Mouse (Mus musculus): Measurements from ENCODE around the gene Nrxn2.

Nrxn2 gene

DNA sequence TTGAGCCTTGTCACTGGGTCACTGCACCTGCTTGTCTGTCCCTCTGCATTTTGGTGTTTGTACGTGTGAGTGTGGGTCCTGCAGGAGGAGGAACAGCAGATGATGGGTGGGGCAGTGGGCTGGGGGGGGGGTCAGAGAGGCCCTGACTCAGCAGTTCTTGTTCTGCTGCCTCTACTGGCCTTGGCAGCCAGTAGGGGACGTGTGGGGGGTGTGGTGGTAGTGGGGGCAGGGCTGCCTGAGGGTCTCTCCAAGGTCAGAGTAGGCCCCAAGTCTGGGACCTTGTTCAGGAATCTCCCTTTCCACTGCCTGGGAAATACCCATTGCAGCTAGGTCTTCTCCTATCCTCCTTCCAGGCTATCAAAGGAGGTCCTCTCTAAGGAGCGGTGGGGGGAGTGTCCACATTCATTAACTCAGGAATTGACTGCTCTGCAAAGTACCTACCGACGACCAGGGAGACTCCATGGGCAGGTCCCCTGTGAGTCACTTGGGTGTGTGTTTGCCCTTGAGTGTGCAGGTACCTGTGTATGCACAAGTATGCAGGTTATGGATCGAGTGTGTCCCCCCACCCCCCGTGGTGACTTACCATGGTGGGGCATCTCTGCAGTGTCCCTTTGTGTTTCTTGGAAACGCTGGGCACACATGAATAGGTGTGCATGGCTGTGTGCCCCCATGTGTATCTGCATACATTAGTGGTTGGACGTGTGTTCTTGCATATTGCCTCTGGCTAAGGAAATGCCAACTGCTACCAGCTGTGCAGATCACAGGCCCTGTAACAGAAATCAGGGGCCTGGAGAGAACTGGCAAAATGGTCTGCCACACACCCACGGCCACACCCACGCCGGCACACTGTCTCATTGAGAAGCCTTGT lies 1.4 kb upstream of the Nrxn2 start:
- no peak for DNase-seq

DNA sequence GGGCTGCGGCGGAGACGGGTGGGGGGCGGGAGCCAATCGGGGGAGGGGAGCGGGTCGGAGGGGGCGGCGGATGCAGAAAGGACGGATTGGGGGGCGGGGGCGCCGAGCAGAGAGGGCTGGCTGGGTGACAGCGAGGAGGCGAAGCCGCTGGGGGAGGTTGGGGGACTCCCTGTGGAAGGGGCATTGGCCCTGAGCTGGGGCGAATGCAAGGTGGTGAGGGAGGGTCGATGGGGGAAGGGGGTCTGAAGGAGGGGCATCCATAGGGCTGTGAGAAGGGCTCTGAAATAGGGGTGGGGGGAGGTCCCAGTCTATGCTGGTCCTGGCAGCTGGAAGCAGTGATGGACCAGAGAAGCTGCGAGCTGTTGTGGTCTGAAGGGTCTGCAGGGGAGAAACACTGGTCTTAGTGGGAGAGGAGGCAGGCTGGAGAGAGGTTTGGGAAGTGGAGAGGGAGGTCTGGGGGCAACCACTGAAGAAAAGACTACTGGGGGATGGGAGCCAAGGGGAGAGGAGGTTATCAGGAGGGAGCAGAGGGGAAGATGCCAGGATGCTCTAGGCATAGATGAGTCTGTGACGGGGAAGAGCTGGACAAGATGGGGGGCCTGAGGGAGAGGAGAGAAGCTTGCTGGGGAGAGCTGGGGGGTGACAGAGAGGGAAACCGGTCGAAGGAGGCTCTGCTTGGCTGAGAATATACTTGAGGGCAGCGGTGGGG lies 607 bp downstream of the Nrxn2 start:
- no peak for DNase-seq

DNA sequence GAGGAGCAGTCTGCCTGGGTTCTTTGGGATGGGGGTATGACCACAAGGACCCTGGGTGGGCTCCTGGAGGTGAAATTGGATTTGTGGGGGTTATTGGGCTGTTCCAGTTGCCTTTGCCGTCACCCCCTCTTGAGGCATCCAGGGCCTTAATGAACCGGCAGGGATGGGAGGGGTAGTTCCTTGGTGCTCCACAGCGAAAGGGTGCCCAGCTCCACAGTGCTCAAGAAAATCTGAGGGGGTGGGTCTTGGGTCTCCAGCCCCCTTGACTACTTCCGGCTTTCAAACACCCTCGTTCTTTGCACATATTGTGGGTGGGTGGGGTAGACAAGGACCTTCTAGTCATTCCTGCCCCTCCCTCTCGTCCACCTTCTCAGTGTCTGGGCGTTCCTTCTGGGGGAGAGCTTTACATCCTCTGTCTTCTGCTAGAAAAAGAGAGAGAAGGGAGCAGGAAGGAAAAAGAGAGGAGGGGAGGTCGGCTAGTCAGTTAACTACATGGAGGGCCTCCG lies 1.3 kb downstream of the Nrxn2 start:
- no peak for DNase-seq

DNA sequence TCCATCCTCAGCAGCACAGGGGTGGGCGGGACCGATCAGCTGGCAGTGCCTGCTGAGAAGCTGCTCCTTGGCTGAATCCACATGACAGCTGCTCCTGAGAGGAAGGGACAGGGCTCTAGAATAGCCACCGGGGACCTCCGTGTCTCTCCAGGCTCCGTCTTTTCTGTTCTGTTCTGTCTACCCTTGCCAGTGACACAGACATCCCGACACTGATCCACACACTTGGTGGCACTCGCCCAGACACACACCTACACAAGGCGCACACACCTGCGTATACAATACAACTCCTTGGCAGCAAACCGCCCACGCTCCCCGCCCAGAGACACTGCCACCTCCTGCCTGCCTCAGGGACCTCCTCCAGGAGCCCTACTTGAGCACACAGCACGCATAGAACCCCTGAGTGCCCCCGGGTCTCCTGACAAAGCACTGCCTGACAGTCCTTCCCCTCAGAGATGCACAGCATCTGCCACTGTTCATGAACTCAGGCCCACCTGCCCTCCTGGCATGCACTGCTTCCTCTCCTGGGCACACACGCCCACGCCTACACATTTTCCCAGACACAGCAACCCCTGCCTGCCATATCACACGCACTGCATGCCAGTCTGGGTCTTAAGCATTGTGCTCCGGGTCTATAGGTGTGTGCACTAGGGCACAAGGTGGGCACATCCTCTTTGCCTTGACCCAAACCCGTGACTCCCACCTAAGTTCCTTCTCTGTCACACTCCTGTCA lies 2.1 kb downstream of the Nrxn2 start:
- no peak for DNase-seq

DNA sequence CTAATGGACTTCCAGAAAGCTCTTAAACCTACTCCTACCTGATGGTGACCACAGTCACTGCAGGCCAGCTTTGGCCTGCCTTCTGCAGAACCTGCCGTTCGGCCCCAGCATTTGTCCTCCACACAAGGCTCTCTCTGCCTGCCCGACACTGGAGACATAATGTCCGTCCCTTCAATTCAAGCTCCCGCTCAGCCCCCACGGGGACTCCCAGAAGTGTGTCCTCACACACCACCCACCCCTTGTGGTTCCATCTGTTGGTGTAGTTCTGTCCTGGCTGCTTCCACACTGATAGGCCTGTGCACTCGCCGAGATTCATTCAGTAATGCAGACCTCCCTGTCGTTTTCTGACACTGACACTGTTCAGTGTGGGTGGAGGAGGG lies 2.7 kb downstream of the Nrxn2 start:
- no peak for DNase-seq

DNA sequence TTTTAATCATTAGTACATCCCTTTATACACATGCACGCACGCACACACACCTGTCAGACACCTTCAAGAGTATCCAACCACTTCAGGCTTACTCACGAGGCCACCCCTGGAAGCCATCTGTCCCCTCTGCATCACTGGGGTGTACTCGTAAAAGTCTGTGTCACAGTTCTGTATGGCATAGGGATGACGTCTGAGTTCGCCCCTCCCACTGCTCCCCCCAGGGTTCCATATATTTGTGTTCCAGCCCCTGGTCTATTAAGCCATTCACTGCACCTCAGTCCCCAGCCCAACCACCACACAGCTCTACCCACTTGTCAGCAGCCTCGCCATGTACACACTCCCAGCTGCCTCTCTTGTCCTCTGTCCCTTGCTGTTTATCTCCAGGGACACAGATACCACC lies 3.5 kb downstream of the Nrxn2 start:
- DNase-seq, result no peak

DNA sequence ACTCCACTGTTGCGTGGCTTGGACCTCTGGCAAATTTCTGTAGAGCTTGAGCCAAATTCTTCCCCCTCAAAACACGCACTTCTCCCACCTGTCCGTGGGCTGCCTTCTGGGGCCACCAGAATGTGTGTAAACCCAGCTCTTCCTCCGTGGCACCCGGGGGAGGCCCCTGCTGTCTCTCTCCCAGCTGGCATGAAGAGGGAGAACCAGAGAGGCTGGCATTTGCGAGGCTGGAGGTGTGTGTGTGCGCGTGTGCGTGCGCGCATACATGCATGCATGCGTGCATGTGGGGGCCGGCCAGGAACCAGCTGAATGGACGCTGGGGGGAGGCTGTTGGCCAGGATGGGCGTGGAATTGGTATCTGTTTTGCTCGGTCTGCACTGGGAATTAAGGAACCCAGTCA lies 4.7 kb downstream of the Nrxn2 start:
- DNase-seq, result no peak

DNA sequence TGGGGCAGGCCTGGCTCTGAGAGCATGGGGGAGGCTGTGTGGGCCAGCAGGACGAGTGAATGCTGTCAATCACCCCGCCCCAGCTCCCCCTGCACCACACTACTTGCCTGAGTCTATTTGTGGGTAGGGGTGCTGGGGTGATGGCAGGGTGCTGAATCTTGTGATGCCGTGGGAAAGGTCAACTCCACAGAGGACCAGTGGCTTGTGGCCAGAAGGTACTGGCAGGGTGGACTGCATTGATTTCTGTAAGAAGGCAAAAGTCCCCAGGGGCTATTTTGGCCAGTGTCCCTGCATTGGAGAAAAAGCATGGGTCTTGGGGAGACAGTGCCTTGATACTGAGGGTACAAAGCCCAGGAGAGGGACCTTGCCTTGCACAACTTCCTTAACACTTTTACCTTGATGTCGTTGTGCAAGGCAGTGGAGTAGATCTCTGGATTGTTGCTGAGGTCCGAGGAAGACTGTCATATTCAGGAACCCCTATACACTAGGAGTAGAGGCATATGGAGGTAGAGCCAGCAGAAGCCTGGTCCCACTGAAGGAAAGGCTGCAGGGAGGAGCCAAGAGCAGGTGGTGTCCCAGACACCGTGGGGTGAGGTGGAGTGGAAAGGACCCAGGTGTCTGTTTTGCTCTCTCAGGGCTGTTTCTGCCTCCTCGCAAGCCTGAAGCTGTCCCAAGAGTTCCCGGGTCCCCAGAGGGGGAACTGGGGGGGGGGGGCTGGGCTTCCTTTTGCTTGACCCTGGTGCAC lies 5.8 kb downstream of the Nrxn2 start:
- DNase-seq, result no peak

DNA sequence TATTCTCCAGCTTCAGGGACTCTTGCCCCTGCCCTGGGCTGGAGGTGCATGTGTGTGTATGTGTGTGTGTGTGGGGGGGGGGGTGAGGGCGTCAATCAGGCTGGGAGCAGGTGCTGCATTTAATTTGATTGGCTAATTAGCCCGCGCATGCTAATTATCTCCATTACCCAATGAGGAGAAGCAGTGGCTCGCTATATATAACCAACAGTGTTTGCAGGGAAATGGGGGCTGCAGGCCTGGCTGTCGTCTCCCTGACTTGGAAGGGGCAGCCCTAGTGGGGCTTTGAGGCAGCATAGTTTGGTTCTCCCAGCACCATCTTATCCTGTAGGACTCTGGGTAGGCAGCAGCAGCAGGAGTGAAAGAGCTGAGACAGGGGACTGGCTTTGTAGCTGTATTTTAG lies 7.1 kb downstream of the Nrxn2 start:
- no peak for DNase-seq

DNA sequence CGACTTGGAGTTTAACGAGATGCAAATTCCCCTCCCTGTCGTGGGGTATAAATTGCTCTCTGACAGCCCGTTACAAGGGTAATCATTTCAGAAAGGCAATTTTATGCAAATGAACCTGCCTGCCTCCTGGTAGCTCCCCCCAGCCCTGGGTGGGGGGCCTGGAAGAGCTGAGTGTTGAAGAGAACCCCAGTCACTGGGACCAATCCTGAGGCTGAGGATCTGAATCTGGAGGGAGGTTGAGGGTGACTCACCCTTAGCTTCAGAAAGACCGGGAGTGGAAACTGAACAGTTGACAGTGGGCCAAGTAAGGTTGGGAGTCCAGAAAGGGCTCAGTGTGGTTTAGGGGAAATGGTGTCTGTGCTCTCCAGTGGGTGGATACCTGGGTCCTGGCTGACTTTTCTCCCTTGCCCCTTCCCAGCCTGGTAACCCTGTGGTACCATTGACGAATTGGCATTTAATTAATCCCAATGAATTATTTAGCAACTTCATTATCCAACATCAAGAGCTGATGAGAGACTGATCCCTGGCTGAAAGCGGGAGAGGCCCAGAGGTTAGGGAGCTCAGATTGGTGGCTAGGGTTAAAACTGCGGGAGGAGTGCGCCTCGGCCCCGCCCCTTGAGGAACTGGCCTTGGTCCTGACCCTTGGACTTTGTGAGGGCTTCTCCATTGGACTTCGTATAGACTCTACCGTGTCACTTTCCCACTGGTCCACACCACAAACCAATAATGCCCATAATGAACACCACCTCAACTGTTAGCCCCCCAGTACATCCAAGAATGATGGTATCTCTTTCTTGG lies 8.4 kb downstream of the Nrxn2 start:
- DNase-seq, result peak in 1 of 2 experiments; percentile 46

DNA sequence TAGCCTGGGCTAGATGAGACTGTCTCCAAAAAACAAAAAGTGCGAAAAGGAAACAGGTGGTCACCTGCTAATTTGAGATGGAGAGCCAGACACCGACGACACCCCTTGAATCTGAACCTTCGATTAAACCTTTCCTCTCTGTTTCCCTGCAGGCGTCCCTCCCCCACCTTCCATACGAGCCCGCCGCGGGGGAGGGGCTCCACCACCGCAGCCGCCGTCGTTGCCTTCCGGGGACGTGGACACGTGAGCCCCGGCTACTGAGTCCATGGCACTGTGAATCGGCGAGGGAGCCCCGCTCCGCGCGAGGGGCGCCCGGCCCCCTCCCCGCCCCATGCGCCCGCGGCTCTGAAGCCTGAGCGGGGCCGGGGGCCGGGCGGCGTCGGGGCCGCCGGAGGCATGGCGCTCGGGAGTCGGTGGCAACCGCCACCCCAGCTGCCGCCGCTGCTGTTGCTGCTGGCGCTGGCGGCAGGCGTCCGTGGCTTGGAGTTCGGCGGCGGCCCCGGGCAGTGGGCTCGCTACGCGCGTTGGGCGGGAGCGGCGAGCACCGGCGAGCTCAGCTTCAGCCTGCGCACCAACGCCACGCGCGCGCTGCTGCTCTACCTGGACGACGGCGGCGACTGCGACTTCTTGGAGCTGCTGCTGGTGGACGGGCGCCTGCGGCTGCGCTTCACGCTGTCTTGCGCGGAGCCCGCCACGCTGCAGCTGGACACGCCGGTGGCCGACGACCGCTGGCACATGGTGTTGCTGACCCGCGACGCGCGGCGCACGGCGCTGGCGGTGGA lies 9.3 kb downstream of the Nrxn2 start:
- DNase-seq, result no peak

DNA sequence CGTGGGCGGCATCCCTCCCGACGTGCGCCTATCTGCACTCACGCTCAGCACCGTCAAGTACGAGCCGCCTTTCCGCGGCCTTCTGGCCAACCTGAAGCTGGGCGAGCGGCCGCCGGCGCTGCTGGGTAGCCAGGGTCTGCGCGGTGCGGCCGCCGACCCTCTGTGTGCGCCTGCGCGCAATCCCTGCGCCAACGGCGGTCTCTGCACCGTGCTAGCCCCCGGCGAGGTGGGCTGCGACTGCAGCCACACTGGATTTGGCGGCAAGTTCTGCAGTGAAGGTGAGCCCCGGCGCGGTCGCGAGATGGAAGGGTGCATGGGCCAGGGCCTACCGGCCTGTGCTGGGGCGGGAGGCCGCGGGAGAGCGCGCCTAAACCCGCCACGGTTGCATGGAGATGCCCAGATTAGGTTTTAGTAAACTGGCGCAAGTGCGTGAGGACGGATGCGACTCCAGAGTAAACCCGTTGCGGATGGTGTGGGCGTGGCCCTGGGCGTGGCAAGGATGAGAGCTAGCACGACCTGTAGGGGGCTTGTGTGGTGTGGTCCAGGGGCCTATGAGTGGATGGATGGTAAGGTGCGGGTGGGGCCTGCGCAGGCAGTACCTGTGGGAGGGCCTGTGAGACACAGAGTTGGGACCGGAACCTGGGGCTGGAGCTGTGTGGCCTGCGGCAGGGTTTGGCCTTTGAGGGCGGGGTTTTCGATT lies 10.1 kb downstream of the Nrxn2 start:
- DNase-seq, result no peak

DNA sequence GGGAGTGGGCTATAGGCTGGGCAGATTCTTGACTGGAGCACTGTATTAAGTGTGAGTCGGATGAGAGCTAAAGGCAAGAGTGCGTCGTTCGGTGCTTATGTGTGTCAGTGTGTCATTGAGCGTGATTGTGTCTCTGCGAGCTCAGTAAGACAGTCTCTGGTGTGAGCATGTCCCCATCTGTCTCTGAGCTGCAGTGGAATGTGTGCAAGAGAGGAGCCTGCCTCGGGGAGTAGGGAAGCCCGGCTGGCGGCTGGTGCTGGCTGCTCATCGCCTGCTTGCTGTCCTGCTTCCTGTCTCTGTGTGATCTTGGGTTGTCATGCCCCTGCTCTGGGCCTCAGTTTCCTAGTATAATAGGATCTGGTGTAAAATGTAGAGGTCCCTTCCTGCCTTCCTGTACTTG lies 24.5 kb downstream of the Nrxn2 start:
- DNase-seq, result no peak

DNA sequence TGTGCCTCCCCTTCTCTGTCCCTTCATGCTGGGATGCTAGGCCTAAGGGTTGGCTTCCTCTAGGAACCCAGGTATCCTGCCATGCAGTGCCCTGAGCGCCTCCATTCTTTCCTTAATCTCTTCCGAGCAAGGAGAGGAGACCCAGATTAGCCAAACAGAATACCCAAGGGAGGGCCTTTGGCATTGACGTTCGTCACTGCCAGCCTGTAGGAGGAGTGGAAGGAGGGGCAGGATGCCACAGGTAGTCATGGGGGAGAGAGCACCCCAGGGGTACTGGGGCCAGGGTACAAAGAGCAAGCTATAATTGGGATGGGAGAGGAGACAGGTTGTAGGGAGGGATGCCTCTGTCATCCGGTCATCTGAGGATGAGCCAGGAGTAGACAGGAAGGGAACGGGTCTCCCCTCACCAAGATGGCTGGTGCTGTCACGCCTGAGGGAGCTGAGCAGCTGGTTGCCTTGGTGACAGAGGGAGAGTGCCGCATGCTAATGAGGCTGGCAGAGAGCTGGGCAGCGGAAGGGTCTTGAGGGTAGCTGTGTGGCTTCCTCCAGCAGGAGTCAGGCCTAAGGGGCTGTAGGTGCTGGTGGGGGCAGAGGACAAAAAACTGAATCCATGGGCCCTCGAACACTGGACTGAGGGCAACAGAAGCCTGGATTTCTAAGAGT lies 27.4 kb downstream of the Nrxn2 start:
- no peak for DNase-seq

DNA sequence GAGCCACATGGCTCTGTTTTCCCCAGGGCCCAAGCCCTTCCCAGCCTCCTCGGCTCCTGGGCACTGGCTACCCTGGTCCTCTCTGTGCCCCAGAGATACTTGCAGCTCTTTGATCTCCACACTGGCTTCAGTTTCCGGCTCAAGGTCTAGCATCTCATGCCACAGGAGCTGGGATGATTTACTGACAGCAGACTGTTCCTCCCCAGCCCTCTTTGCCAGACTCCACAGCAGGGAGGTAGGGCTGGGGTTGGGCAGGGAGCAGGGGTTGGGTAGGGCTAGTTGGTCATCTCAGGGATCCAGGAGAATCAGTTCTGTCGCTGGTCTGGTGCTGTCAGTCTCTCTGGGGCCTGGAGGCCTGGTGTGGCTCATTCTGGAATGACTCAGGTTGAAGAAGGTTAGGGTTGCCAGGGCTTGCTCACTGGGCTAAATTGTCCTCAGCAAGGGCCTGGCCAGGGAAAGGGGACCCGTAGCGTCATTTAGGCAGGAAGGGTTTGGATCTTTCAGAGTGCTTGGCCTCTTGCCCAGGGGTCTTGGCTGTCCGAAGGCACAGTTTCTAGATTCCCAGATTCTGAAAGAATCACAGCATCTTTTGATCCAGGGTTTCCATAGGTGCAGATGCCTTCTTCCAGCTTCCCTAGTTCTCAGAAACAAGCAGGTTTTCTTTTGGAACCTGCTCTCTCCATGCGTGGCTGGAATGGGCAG lies 28.4 kb downstream of the Nrxn2 start:
- DNase-seq, result no peak

DNA sequence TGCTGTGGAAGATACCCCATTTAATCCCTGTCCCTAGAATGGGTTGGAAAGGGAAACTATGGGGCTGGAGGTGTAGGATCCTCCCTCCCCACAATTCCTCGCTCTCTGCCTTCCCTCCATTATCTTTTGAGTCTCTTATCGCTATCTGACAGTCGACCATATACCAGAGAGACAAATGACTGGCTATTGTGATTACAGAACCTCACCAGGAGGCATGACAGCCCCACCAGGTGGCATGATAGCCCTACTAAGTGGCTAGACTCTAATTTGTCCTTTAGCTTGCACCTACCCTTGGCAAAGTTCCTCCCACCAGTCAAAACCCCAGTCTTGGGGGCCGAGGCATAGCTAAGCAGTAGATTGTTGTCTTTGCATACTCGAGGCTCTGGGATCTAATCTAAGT lies 30.2 kb downstream of the Nrxn2 start:
- DNase-seq, result no peak

DNA sequence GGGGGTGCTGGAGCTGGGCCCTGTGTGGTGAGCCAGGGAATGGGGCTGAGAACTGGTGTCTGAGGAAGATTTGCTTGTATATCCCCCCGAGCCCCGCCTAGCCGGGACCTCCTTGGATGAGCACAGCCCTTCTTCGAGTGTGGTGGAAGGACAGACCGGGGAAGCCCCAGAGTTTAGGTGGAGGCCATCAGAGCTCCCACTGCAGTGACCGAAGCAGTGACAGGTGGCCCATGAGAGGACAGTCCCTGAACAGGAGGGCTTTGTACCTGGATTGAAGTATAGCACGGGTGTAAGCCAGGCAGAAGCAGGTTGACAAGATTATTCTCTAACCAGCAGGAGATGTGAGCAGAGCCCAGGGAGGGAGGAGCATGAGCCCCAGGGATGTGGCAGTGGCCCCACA lies 31.3 kb downstream of the Nrxn2 start:
- DNase-seq, result no peak

DNA sequence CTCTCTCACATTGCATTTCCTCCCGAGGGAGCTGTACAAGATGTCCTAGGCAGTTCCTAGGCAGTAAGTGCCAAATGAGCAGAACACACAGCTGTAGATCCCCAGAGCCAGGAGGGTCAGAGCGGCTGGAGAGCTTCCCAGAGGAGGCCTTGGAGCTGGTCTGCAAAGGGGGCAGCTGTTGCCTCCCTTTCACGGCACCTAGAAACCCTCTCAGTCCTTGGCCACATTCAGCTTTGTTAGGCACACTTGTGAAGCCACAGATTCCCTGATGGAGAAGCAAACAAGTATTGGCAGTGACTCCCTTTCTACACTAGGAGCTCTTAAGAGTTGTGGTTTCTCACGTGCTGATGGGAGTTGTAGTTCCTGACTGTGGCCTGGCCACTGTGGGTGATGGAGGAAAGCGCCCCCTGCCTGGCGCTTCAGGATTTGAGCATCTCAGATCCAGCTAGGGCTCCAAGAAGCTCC lies 33.5 kb downstream of the Nrxn2 start:
- DNase-seq, result peak; percentile 52 to 70

DNA sequence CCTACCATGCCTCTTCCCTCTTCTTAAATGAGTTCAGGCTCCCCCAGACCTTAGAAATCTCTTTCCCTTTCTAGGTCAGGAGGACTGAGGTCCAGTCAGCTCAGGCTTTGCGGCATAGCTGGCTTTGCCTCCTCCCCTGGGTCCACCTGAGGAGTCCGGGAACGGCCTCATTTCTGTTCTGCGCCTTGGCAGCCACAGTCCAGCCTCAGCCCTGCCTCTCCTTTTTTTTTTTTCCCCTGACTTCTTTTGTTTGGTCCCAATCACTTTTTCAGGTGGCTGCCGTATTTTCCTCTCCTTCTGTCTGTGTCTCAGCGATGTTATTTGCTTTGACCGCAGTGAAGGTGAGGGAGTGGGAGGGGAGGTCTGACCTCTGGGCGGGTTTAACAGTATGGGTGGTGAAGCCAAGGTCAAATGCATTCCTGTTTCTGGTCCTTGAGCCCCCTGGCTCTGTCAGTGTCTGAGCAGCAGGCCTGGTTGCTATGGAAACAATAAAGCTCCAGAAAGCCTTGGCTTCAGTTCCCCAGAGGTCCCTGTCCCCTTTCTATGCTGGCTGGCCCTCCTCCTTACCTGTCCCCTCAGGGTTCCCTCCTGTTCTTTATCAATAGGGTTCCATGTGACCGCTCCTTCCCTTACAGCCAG lies 34.3 kb downstream of the Nrxn2 start:
- DNase-seq, result no peak
